Mouse (Mus musculus): Measurements from ENCODE around the gene Gm6502. TPM values are rescaled to one million over a fixed set of nuclear protein-coding genes. Genes with fewer than 3 reads are reported as not detected.
"Not testable (repeated sequence)": the region's sequence is repeated elsewhere in the genome, so short reads cannot be mapped to it uniquely, and the experiment has no call there.

Gene Gm6502
- polyA plus RNA-seq (2016; fragmentation: Nextera tagmentation; extraction: Ambion mirVana): not detected in 2 replicates

DNA sequence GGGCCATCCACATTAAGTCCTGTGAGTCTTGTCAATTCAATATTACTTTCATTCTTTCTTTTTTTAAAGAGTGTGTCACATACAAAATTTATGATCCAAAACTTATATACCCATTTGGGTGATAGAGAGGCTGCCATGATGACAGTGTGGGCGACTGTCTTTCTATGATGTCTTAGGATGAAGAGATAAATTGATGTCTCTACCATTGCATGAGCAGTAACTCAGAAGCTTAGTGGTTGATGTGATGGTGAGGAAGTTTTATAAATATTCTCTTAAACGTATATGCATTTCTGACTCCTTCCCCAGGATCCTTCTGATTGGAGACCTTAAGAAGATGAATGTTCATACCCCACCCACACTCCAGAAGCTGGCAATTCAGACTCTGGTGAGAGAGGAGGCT, at the start of gene Gm6502:
Gene Gm6502 (plus strand): TSS at position 301 of the 400 bp plus-strand sequence.
- H3K4me3 ChIP-seq; H3K36me3 ChIP-seq; H3K9ac ChIP-seq; H3K27ac ChIP-seq; H3K4me2 ChIP-seq (replicated peaks); H3K9me3 ChIP-seq; H3K4me1 ChIP-seq; ATAC-seq (ENCODE audit: low FRiP score, low read depth); H3K27me3 ChIP-seq (replicated peaks): not testable (repeated sequence)
- no CpG with 5 or more reads among the region's 2 CpGs for WGBS

GRCm38 (mm10) chr5:94306696-94307095, 7.5 kb upstream of the Gm6502 start, which contains the start of gene A430089I19Rik:
Gene A430089I19Rik, minus strand, starts transcription at chr5:94306796.
- H3K27ac ChIP-seq; H3K9ac ChIP-seq; H3K4me3 ChIP-seq; H3K27me3 ChIP-seq (replicated peaks); H3K4me2 ChIP-seq (replicated peaks); H3K4me1 ChIP-seq; ATAC-seq (ENCODE audit: low FRiP score, low read depth); H3K36me3 ChIP-seq; H3K9me3 ChIP-seq: not testable (repeated sequence)
- WGBS: 100% methylated on average over 1 of the region's 1 CpGs

- not testable (repeated sequence) for H3K9ac ChIP-seq; H3K4me1 ChIP-seq; H3K27ac ChIP-seq; H3K4me2 ChIP-seq (replicated peaks); H3K27me3 ChIP-seq (replicated peaks); H3K4me3 ChIP-seq; ATAC-seq (ENCODE audit: low FRiP score, low read depth); H3K9me3 ChIP-seq; H3K36me3 ChIP-seq
- no CpG with 5 or more reads among the region's 2 CpGs for WGBS
These were observed 25.2 kb downstream of the Gm6502 start, which contains the start of gene AA792892 for GRCm38 (mm10) chr5:94339449-94339848. Gene AA792892, plus strand, starts transcription at chr5:94339749.

Other genes starting within 250 kb of the Gm6502 start
- not detected in 2 replicates for gene BC061212, start 243.9 kb upstream of the Gm6502 start, polyA plus RNA-seq (2016; fragmentation: Nextera tagmentation; extraction: Ambion mirVana)
- not detected in 2 replicates for gene Gm6351, start 238.1 kb upstream of the Gm6502 start, polyA plus RNA-seq (2016; fragmentation: Nextera tagmentation; extraction: Ambion mirVana)
- not detected in 2 replicates for gene Gm3106, start 96.4 kb upstream of the Gm6502 start, polyA plus RNA-seq (2016; fragmentation: Nextera tagmentation; extraction: Ambion mirVana)
- not detected in 2 replicates for gene A430089I19Rik, start 7.6 kb upstream of the Gm6502 start, polyA plus RNA-seq (2016; fragmentation: Nextera tagmentation; extraction: Ambion mirVana)
- not detected in 2 replicates for gene AA792892, start 25.3 kb downstream of the Gm6502 start, polyA plus RNA-seq (2016; fragmentation: Nextera tagmentation; extraction: Ambion mirVana)
- not detected in 2 replicates for gene Gm7682, start 131.3 kb downstream of the Gm6502 start, polyA plus RNA-seq (2016; fragmentation: Nextera tagmentation; extraction: Ambion mirVana)
- gene Gm3139, start 211.9 kb downstream of the Gm6502 start, polyA plus RNA-seq (2016; fragmentation: Nextera tagmentation; extraction: Ambion mirVana): not detected in 2 replicates

Data from neural tube, embryonic 12.5 days (tissue).